Mouse (Mus musculus) lung, embryonic 15.5 days (tissue): ENCODE results near the gene Ttc17. TPM values are rescaled to one million over a fixed set of nuclear protein-coding genes. Genes with fewer than 3 reads are reported as not detected.
"Not testable (repeated sequence)": the region's sequence is repeated elsewhere in the genome, so short reads cannot be mapped to it uniquely, and the experiment has no call there.

Experiments used
- ATAC-seq: fragments of 200-750 bp; cut with Nextera tagmentation; 2 replicates; pipeline ENCODE4 v1.8.0; 2017; ENCODE audit warnings: moderate number of reproducible peaks, borderline replicate concordance; ENCODE audit not compliant: low FRiP score, low TSS enrichment; ENCODE audit errors: extremely low read depth
- H3K27ac ChIP-seq: fragments of 300-500 bp; sonication (generic); 2 replicates; pipeline ENCODE4 v1.5.1; 2015; ENCODE audit warnings: moderate library complexity, mild to moderate bottlenecking, inconsistent platforms
- H3K27me3 ChIP-seq: fragments of 300-500 bp; sonication (generic); 2 replicates; pipeline ENCODE4 v1.6.1; 2015; ENCODE audit warnings: inconsistent platforms
- H3K36me3 ChIP-seq: fragments of 300-500 bp; sonication (generic); 2 replicates; pipeline ENCODE4 v1.6.1; 2015; ENCODE audit warnings: inconsistent platforms
- H3K4me1 ChIP-seq: fragments of 300-500 bp; sonication (generic); 2 replicates; pipeline ENCODE4 v1.6.1; 2015; ENCODE audit warnings: inconsistent platforms
- H3K4me2 ChIP-seq: fragments of 300-500 bp; sonication (generic); 2 replicates; pipeline ENCODE4 v1.6.1; 2015; ENCODE audit warnings: inconsistent platforms, mild to moderate bottlenecking, moderate library complexity
- H3K4me3 ChIP-seq: fragments of 300-500 bp; sonication (generic); 2 replicates; pipeline ENCODE4 v1.5.1; 2015; ENCODE audit warnings: mild to moderate bottlenecking, inconsistent platforms
- H3K9ac ChIP-seq: fragments of 300-500 bp; sonication (generic); 2 replicates; pipeline ENCODE4 v1.6.1; 2015; ENCODE audit warnings: inconsistent platforms
- H3K9me3 ChIP-seq: fragments of 300-500 bp; sonication (generic); 2 replicates; pipeline ENCODE4 v1.6.1; 2016; ENCODE audit warnings: inconsistent platforms
- WGBS: fragments of 180-500 bp; shearing (Covaris S2); methylation state at CpG from one replicate; pipeline ENCODE4 v1.1.7; 2015; 5-methylcytosine and 5-hydroxymethylcytosine counted together
- polyA plus RNA-seq: library from polyadenylated mRNA; unstranded; fragments of >200 nt; fragmentation: Nextera tagmentation; extraction: Ambion mirVana; gene quantifications from 2 replicates; pipeline ENCODE4 v1.2.1, GENCODE M21; 2015

The Ttc17 gene
- polyA plus RNA-seq, 1 experiment from 2014 or later: 20.6 TPM

DNA sequence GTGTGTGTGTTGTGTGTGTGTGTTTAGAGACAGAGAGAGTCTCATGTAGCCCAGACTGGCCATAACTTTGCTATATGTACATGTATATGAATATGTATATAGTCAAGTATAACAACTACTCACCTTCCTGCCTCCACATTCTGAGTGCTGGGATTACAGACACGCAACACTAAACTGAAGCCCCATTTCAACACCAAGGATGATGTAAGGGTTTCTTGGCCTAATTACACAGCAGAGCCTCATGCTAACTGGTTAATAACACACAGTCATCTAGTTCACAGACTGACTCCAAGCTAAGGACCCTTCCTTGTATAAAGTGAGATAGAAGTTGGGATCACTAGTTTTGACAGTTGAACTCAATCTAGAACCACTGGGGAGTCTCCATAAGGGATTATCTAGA lies 3.9 kb downstream of the Ttc17 start:
- peaks cover 31% of the 10 kb centered on the region for H3K4me1 ChIP-seq
- no peaks in the 10 kb centered on the region for H3K36me3 ChIP-seq
- no peak for ATAC-seq
- H3K9me3 ChIP-seq: no peaks in the 10 kb centered on the region
- 88% methylated on average over 1 of the region's 1 CpGs for WGBS
- H3K4me2 ChIP-seq: no peak overlapping the region
- no peak overlapping the region for H3K4me3 ChIP-seq
- H3K27ac ChIP-seq: no peak overlapping the region
- H3K27me3 ChIP-seq: no peaks in the 10 kb centered on the region
- no peak overlapping the region for H3K9ac ChIP-seq

DNA sequence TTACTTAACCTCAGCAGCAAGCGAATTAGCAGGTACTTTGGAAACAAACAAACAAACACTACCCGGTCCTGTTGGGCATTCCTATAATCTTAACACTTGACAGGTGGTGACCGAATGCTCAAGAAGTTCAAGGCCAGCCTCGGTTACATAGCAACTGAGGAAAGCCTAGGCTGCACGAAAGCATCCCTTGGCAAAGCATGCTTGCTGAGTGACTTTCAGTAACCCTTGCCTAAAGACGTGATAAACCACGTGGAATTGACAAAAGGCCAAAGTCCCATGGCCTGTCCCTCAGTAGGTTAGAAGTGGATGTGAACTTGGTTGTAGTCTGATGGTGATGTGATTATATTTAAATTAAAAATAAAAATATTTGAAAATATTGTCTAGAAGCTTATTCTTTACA lies 4.4 kb downstream of the Ttc17 start:
- no peaks in the 10 kb centered on the region for H3K36me3 ChIP-seq
- H3K27ac ChIP-seq: no peak overlapping the region
- ATAC-seq: no peak
- no peak overlapping the region for H3K9ac ChIP-seq
- no peak overlapping the region for H3K4me2 ChIP-seq
- no peaks in the 10 kb centered on the region for H3K27me3 ChIP-seq
- H3K9me3 ChIP-seq: no peaks in the 10 kb centered on the region
- peaks cover 27% of the 10 kb centered on the region for H3K4me1 ChIP-seq
- WGBS: 76% methylated on average over 7 of the region's 7 CpGs
- H3K4me3 ChIP-seq: no peak overlapping the region

DNA sequence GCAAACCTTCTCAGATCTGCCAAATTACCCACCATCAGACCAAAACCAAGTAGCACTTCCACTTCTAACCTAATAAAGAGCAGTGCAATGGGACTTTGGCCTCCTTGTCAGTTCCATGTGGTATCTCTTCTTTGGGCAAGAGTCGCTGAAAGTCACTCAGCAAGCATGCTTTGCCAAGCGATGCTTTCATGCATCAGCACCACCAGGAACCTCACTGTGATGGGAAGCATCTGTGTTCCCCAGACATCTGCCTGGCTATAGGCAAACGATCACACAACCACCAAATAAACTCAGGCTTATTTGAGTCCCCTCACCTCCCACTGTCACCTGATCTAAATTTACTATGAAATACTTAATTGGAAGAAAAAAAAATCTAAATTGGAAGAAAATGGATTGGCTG lies 5.5 kb downstream of the Ttc17 start:
- no peak overlapping the region for H3K4me3 ChIP-seq
- no peaks in the 10 kb centered on the region for H3K27me3 ChIP-seq
- H3K4me1 ChIP-seq: peaks cover 27% of the 10 kb centered on the region
- H3K9me3 ChIP-seq: no peaks in the 10 kb centered on the region
- no peak for ATAC-seq
- no peak overlapping the region for H3K9ac ChIP-seq
- H3K36me3 ChIP-seq: no peaks in the 10 kb centered on the region
- no peak overlapping the region for H3K27ac ChIP-seq
- WGBS: 86% methylated on average over 3 of the region's 3 CpGs
- no peak overlapping the region for H3K4me2 ChIP-seq

DNA sequence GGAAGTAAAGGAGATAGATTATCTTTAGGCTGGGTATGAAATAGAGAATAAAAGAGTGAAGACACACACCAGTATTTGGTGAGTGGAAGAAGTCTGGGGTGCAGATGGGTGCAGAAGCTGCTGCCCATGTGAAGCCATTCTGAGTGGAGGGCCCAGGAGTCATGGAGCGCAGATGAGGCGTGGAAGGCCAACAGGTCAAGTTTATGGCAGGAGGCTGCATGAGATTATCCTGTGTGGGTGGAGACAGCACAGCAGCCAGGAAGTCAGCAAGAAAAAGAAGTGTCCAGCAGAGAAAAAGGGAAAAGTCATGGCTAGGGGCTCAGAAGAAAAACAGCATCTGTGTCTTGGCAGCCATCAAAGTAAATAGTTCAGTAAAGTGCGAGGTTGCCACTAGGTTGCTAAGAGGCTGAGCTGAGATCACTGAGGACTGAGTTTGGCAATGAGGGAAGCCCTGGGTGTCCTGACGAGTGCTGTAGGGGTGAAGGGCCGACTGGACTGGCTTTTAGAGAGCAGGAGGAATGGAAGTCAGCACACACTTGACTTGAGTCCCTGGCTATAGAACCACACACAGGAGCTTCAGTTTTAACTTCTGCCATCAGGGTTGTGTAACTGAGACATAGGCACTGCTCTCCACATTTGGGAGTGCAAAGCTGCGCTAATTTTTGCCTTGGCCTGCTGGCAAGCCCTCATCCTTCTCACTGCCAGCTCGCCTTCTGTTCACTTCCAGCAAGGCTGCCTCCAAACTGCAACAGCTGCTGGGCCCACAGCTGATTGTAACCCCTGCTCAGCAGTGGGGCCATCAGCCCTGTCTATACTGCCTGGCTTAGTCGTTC lies 8.1 kb downstream of the Ttc17 start:
- peak; percentile 46; the same call in 1 of the 2 replicates for ATAC-seq
- no peak overlapping the region for H3K4me3 ChIP-seq
- H3K27ac ChIP-seq: no peak overlapping the region
- H3K36me3 ChIP-seq: no peaks in the 10 kb centered on the region
- H3K4me2 ChIP-seq: no peak overlapping the region
- whole genome bisulfite sequencing: 54% methylated on average over 8 of the region's 8 CpGs
- peaks cover 14% of the 10 kb centered on the region for H3K4me1 ChIP-seq
- H3K27me3 ChIP-seq: no peaks in the 10 kb centered on the region
- H3K9ac ChIP-seq: no peak overlapping the region
- H3K9me3 ChIP-seq: no peaks in the 10 kb centered on the region

DNA sequence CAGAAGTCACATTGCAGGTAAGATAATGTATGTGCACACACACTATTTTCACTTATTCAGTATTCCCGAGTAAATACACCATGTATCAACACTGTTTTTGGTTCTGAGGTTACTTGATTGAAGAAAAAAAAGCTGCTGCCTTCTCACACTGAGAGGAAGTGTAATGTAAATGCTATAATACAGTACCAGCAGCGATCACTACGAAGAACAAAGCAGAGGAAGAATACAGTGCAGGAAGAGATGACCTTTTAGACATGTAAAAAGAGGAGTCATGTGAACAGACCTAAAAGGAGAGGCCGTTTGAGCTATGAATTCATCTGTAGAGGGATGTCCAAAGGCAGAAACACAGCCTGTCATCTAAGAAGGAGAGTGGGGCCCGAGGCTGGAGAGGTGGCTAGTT lies 9.0 kb downstream of the Ttc17 start:
- peaks cover 14% of the 10 kb centered on the region for H3K4me1 ChIP-seq
- no peak overlapping the region for H3K27ac ChIP-seq
- no peak overlapping the region for H3K4me3 ChIP-seq
- 72% methylated on average over 5 of the region's 5 CpGs for WGBS
- no peak overlapping the region for H3K9ac ChIP-seq
- H3K9me3 ChIP-seq: no peaks in the 10 kb centered on the region
- H3K27me3 ChIP-seq: no peaks in the 10 kb centered on the region
- no peaks in the 10 kb centered on the region for H3K36me3 ChIP-seq
- ATAC-seq: no peak
- no peak overlapping the region for H3K4me2 ChIP-seq

- ATAC-seq: no peak
- no peaks in the 10 kb centered on the region for H3K9me3 ChIP-seq
- no peaks in the 10 kb centered on the region for H3K27me3 ChIP-seq
- no peak overlapping the region for H3K4me2 ChIP-seq
- no peak overlapping the region for H3K27ac ChIP-seq
- no peaks in the 10 kb centered on the region for H3K36me3 ChIP-seq
- no peak overlapping the region for H3K4me3 ChIP-seq
- H3K9ac ChIP-seq: no peak overlapping the region
- H3K4me1 ChIP-seq: peaks cover 14% of the 10 kb centered on the region
- WGBS: 81% methylated on average over 5 of the region's 5 CpGs
Observed at GRCm38 (mm10) chr2:94396325-94396724, 10.2 kb downstream of the Ttc17 start.

- not testable (repeated sequence) for H3K9me3 ChIP-seq, H3K27me3 ChIP-seq, H3K4me2 ChIP-seq, ATAC-seq, H3K36me3 ChIP-seq, H3K4me1 ChIP-seq, H3K4me3 ChIP-seq, H3K27ac ChIP-seq, H3K9ac ChIP-seq
- WGBS: 93% methylated on average over 12 of the region's 12 CpGs
Observed at GRCm38 (mm10) chr2:94391127-94391526, 15.4 kb downstream of the Ttc17 start.

DNA sequence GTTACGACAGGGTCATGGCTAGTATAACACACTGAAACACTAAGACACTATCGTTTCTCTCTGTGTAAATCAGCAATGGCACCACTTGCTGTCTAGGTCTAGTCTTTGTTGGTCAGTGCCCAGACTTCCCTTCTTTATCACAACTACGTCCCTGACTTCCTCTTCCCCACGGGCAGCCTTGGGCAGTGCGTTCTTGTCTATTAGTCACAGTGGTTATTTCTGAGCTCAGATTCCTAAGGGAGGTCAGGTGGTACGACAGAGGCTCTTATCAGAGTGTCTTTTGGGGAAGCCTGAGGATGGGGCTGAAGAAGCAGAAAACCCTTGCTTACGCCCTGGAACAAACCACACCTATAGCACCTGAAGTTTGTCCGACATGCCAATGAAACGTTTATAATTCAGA lies 17.5 kb downstream of the Ttc17 start:
- no peak overlapping the region for H3K4me3 ChIP-seq
- no peak overlapping the region for H3K4me2 ChIP-seq
- H3K4me1 ChIP-seq: no peaks in the 10 kb centered on the region
- no peaks in the 10 kb centered on the region for H3K27me3 ChIP-seq
- no peak overlapping the region for H3K27ac ChIP-seq
- H3K9me3 ChIP-seq: no peaks in the 10 kb centered on the region
- WGBS: 71% methylated on average over 9 of the region's 9 CpGs
- no peak for ATAC-seq
- no peak overlapping the region for H3K9ac ChIP-seq
- H3K36me3 ChIP-seq: 0 out of 2 replicates have a peak, but pooled peaks cover 7% of the 10 kb centered on the region

DNA sequence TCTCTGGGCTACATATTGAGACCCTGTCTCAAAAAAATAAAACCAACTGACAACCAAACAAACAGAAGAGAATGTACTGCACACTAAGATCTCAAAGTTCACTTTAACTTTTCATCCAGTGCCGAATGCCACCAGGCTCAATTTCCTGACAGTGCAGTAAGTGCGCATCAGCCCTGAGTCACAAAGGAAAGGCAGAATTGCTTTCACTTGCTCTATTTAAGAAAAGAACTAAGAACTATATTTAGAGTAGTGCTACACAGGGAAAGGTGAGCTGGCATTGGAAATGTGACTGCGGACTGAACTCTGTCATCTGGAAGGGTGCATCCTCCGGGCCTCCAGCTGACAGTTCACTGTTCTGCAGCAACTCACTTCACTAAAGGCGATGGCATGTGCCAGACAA lies 18.6 kb downstream of the Ttc17 start:
- H3K27ac ChIP-seq: no peak overlapping the region
- no peak overlapping the region for H3K9ac ChIP-seq
- 87% methylated on average over 5 of the region's 5 CpGs for WGBS
- no peaks in the 10 kb centered on the region for H3K27me3 ChIP-seq
- H3K4me1 ChIP-seq: no peaks in the 10 kb centered on the region
- H3K36me3 ChIP-seq: peaks cover 14% of the 10 kb centered on the region; the same call in 1 of the 2 replicates
- no peak overlapping the region for H3K4me2 ChIP-seq
- H3K4me3 ChIP-seq: no peak overlapping the region
- no peaks in the 10 kb centered on the region for H3K9me3 ChIP-seq
- no peak for ATAC-seq

GRCm38 (mm10) chr2:94384483-94384882 lies 22.0 kb downstream of the Ttc17 start:
- not testable (repeated sequence) for ATAC-seq, H3K27me3 ChIP-seq, H3K4me1 ChIP-seq, H3K4me2 ChIP-seq, H3K27ac ChIP-seq, H3K9me3 ChIP-seq, H3K9ac ChIP-seq, H3K4me3 ChIP-seq
- 91% methylated on average over 10 of the region's 10 CpGs for WGBS
- peaks cover 18% of the 10 kb centered on the region; the same call in 1 of the 2 replicates for H3K36me3 ChIP-seq

DNA sequence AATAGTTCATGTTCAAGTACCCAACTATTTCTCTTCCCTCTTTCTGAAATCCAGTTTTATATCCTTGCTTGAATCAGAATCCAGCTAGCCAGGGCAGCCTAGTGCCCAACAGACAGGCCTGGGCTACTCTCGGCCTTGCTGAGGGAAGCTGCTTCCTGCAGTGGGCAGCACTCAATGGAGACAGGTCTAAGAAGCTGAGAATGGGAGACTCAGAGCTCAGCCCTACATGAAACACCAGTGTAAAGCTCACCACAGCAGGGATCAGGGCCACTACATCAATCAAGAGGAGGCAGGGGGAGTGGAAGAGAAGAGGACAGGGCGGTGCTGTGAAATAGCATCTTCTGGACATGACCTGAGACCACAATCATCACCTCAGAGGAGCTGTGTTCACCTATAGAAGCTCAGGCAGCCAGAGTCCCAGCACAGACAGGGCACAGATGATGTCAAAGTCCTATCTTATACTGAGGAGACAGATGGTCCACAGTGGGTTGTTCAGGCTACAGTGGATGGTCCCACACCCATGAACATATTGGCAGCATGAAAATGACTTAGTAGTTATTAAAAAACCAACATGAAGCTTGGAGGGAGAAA lies 25.3 kb downstream of the Ttc17 start:
- peaks cover 31% of the 10 kb centered on the region for H3K36me3 ChIP-seq
- no peak overlapping the region for H3K4me2 ChIP-seq
- WGBS: 74% methylated on average over 2 of the region's 2 CpGs
- H3K4me1 ChIP-seq: no peaks in the 10 kb centered on the region
- no peak for ATAC-seq
- H3K9me3 ChIP-seq: no peaks in the 10 kb centered on the region
- no peaks in the 10 kb centered on the region for H3K27me3 ChIP-seq
- no peak overlapping the region for H3K27ac ChIP-seq
- no peak overlapping the region for H3K4me3 ChIP-seq
- H3K9ac ChIP-seq: no peak overlapping the region

DNA sequence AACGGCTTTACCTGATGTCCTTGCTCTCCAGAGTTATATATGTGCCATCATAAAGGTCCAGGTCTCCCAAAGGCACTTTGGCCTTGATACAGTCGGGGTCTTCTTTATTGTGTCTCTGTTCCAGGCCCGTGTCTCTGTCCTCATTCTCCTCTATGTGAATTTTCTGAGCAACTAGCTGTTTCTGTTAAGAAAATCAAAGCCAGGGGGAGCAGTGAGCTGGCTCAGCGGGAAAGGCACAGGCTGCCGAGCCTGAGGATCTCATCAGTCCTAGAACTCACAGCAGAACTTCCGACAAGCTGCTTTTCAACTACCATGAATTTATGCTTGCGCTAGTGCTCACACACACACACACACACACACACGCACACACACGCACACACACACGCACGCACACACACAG lies 27.8 kb downstream of the Ttc17 start:
- peaks cover 43% of the 10 kb centered on the region for H3K36me3 ChIP-seq
- H3K9ac ChIP-seq: no peak overlapping the region
- no peak for ATAC-seq
- H3K4me1 ChIP-seq: no peaks in the 10 kb centered on the region
- H3K4me2 ChIP-seq: no peak overlapping the region
- no peak overlapping the region for H3K27ac ChIP-seq
- 82% methylated on average over 11 of the region's 11 CpGs for WGBS
- H3K9me3 ChIP-seq: no peaks in the 10 kb centered on the region
- H3K27me3 ChIP-seq: no peaks in the 10 kb centered on the region
- no peak overlapping the region for H3K4me3 ChIP-seq
